Comparison of ENCODE assay signal across 23 mouse cellular contexts in the genomic region with DNA sequence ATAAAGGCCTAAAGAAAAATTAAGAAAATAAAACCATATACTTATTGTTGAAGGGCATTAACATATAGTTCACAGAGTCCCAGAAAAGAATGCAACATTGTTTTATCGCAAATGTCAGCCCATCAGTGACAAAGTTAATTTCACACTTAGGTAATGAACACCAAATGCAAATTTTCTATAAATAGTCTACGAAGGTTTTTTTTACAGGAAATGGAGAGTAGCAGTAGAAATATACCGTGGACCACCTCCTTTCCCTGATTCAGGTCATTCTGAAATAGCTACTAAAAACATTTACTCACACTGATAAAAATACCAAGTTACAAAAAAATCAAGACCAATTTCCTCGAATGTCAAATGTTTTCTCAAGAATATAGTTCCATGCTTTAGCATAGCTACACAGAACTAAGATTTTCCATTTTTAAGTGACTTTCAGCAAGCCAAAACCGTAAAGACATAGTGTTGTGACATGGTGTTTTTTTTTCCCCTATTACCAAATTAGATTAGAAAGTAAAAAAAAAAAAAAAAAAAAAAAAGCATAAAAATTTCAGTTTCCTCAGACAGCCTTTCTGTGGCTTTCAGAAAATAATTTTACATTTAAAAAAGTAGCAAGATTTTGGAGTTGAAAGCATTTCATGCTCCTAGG.
A peak's percentile ranks its signal among the peaks of the same experiment; 100 is the strongest.
DNase-seq lines count a peak whose midpoint lies in the region; ATAC-seq and TF ChIP-seq lines count a peak whose summit lies in the region.
"Had no signal": no experiment of that assay in that cellular context is flagged by ENCODE, and none has a peak within 500 bp of the region (broad histone marks: within the 10 kb centered on the region; RNA-seq: fewer than 3 reads in every experiment).

No protein-coding gene starts in this region.

- H3K79me2 ChIP-seq in CH12.LX (replicated peaks; ENCODE audit: control insufficient read depth, extremely low read depth, insufficient read depth, poor library complexity, severe bottlenecking) = no peaks in the 10 kb centered on the region

- ATAC-seq in forebrain, embryonic 15.5 days (replicated peaks) = no peak
- ATAC-seq in forebrain, embryonic 14.5 days = no peak
- ATAC-seq: CD4-positive, CD25-positive, alpha-beta regulatory T cell, adult 4 months; forebrain, embryonic 16.5 days had no signal

- peak; percentile 75 for TF ChIP-seq EP300 in CH12.LX (IDR thresholded peaks at IDR 0.05; ENCODE audit: low read length)

- no peak for DNase-seq in forebrain, embryonic 14.5 days (ENCODE audit: low spot score)
- peak in 1 of 2 experiments; percentile 0 for DNase-seq in layer of hippocampus, adult 2 months (ENCODE audit: low spot score in 2 of 2)
- no peak for DNase-seq in layer of hippocampus, adult 18-20 months (ENCODE audit: low spot score in 2 of 2)
- peak; percentile 59 for DNase-seq in CH12.LX (ENCODE audit: extremely low read depth)
- DNase-seq in adrenal gland, postnatal 10 days = no peak
- DNase-seq: adrenal gland, adult 2 months; adrenal gland, postnatal 14 days; adrenal gland, postnatal 36 days; B cell, adult 2 months; cerebellum, adult 11-12 months; cerebellum, adult 2 months; cerebellum, adult 9-10 months; cerebellum, postnatal 10 days; cerebellum, postnatal 25 days; embryo, embryonic 11 days had no signal

- dilution Hi-C loops in CH12.LX (cut with MboI; ENCODE audit: extremely low pct_ligation_motif_present, extremely low pct_unique_long_range_greater_than_20kb, low sequenced_read_pairs) = no loop called here

- no peak for TF ChIP-seq CTCF in layer of hippocampus, adult 2 months (conservative IDR thresholded peaks at IDR 0.05)
- TF ChIP-seq CTCF in CH12.LX (conservative IDR thresholded peaks at IDR 0.05 in 1 of 2, IDR thresholded peaks at IDR 0.05 in 1 of 2; ENCODE audit: low read depth in 2 of 2, low read length in 2 of 2) = no peak

- no peak for TF ChIP-seq RAD21 in CH12.LX (IDR thresholded peaks at IDR 0.05; ENCODE audit: low read depth, low read length)

- H3K27ac ChIP-seq in forebrain, embryonic 15.5 days (replicated peaks) = 0 out of 2 replicates have a peak overlapping the region, but pooled peaks have one; percentile 28
- H3K27ac ChIP-seq in forebrain, embryonic 14.5 days (ENCODE audit: low read depth, low read length) = no peak overlapping the region
- peak overlapping the region; percentile 36; the same call in 1 of the 2 replicates for H3K27ac ChIP-seq in layer of hippocampus, adult 2 months
- H3K27ac ChIP-seq in CH12.LX (ENCODE audit: insufficient read depth, low read depth) = 0 out of 2 replicates have a peak overlapping the region, but pooled peaks have one; percentile 62
- H3K27ac ChIP-seq: embryonic facial prominence, embryonic 13.5 days; embryonic facial prominence, embryonic 15.5 days; forebrain, embryonic 10.5 days; forebrain, embryonic 12.5 days had no signal

- peaks cover 25% of the 10 kb centered on the region for H3K4me1 ChIP-seq in forebrain, embryonic 15.5 days
- peaks cover 4% of the 10 kb centered on the region for H3K4me1 ChIP-seq in forebrain, embryonic 14.5 days (ENCODE audit: control insufficient read depth, insufficient read depth, low read length)
- peaks cover 18 to 52% of the 10 kb centered on the region in 2 experiments for H3K4me1 ChIP-seq in CH12.LX (ENCODE audit: control insufficient read depth in 1 of 2, insufficient read depth in 2 of 2)
- H3K4me1 ChIP-seq: embryonic facial prominence, embryonic 13.5 days; embryonic facial prominence, embryonic 15.5 days had no signal

- in situ Hi-C loops in CH12.LX (cut with MboI; ENCODE audit: low pct_ligation_motif_present, low pct_unique_long_range_greater_than_20kb, low sequenced_read_pairs) = no loop called here

- WGBS in forebrain, embryonic 15.5 days = 72% methylated on average over 5 of the region's 5 CpGs
- 75% methylated on average over 5 of the region's 5 CpGs for WGBS in forebrain, embryonic 14.5 days

- no peak overlapping the region for H3K4me2 ChIP-seq in forebrain, embryonic 15.5 days (replicated peaks)
- H3K4me2 ChIP-seq in forebrain, embryonic 14.5 days (ENCODE audit: low read length) = no peak overlapping the region
- H3K4me2 ChIP-seq in CH12.LX (ENCODE audit: insufficient read depth, low read depth, poor library complexity, severe bottlenecking) = no peak overlapping the region
- H3K4me2 ChIP-seq: embryonic facial prominence, embryonic 13.5 days; embryonic facial prominence, embryonic 15.5 days; forebrain, embryonic 12.5 days had no signal

- no peak overlapping the region for H3K9ac ChIP-seq in forebrain, embryonic 15.5 days (replicated peaks)
- H3K9ac ChIP-seq in forebrain, embryonic 14.5 days (ENCODE audit: low read length) = no peak overlapping the region
- H3K9ac ChIP-seq in CH12.LX (ENCODE audit: insufficient read depth, low read depth) = no peak overlapping the region
- H3K9ac ChIP-seq: embryonic facial prominence, embryonic 13.5 days; embryonic facial prominence, embryonic 15.5 days; forebrain, embryonic 12.5 days had no signal

- no peaks in the 10 kb centered on the region for H3K36me3 ChIP-seq in forebrain, embryonic 15.5 days
- H3K36me3 ChIP-seq in forebrain, embryonic 14.5 days (ENCODE audit: control insufficient read depth, insufficient read depth, low read length) = no peaks in the 10 kb centered on the region
- no peaks in the 10 kb centered on the region for H3K36me3 ChIP-seq in CH12.LX (replicated peaks in 1 of 2; ENCODE audit: control insufficient read depth in 1 of 2, insufficient read depth in 1 of 2, low read length in 1 of 2)
- H3K36me3 ChIP-seq: embryonic facial prominence, embryonic 15.5 days; forebrain, embryonic 10.5 days; forebrain, embryonic 12.5 days had no signal

- H3K9me3 ChIP-seq in forebrain, embryonic 15.5 days = no peaks in the 10 kb centered on the region
- no peaks in the 10 kb centered on the region for H3K9me3 ChIP-seq in forebrain, embryonic 14.5 days (replicated peaks; ENCODE audit: control insufficient read depth, low read length)
- no peaks in the 10 kb centered on the region for H3K9me3 ChIP-seq in CH12.LX (replicated peaks; ENCODE audit: low read length)
- H3K9me3 ChIP-seq: embryonic facial prominence, embryonic 13.5 days; embryonic facial prominence, embryonic 15.5 days; forebrain, embryonic 10.5 days; forebrain, embryonic 12.5 days had no signal

- TF ChIP-seq POLR2A in CH12.LX (IDR thresholded peaks at IDR 0.05; ENCODE audit: low read depth, low read length) = no peak

- H3K27me3 ChIP-seq in forebrain, embryonic 15.5 days = no peaks in the 10 kb centered on the region
- no peaks in the 10 kb centered on the region for H3K27me3 ChIP-seq in forebrain, embryonic 14.5 days (replicated peaks; ENCODE audit: control insufficient read depth, insufficient read depth, low read length)
- no peaks in the 10 kb centered on the region for H3K27me3 ChIP-seq in CH12.LX (replicated peaks)
- H3K27me3 ChIP-seq: embryonic facial prominence, embryonic 13.5 days; embryonic facial prominence, embryonic 15.5 days; forebrain, embryonic 12.5 days had no signal

- no peak overlapping the region for H3K4me3 ChIP-seq in forebrain, embryonic 15.5 days
- no peak overlapping the region for H3K4me3 ChIP-seq in forebrain, embryonic 14.5 days (ENCODE audit: low read depth, low read length)
- no peak overlapping the region for H3K4me3 ChIP-seq in layer of hippocampus, adult 2 months
- no peak overlapping the region for H3K4me3 ChIP-seq in CH12.LX (replicated peaks in 1 of 3; ENCODE audit: low read depth in 2 of 3, low read length in 2 of 3, poor library complexity in 1 of 3)
- H3K4me3 ChIP-seq: embryonic facial prominence, embryonic 13.5 days; embryonic facial prominence, embryonic 15.5 days; erythroblast, embryonic 14.5 days; forebrain, embryonic 10.5 days; forebrain, embryonic 12.5 days had no signal

TF ChIP-seq in CH12.LX, 34 proteins besides CTCF, POLR2A, EP300 and RAD21 (continues in another document):
- TF ChIP-seq MXI1 (IDR thresholded peaks at IDR 0.05; ENCODE audit: low read depth, low read length) (no peak), ZC3H11A (IDR thresholded peaks at IDR 0.05; ENCODE audit: low read depth, low read length) (no peak), JUND (conservative IDR thresholded peaks at IDR 0.05; ENCODE audit: low read depth, low read length) (no peak), USF2 (conservative IDR thresholded peaks at IDR 0.05; ENCODE audit: low read depth, low read length) (no peak), UBTF (IDR thresholded peaks at IDR 0.05; ENCODE audit: low read depth, low read length) (no peak), MAX (IDR thresholded peaks at IDR 0.05; ENCODE audit: low read length) (no peak), ETS1 (conservative IDR thresholded peaks at IDR 0.05; ENCODE audit: low read depth, low read length) (no peak; the same call in 1 of the 2 replicates), SMC3 (IDR thresholded peaks at IDR 0.05; ENCODE audit: low read depth, low read length) (no peak), NELFE (IDR thresholded peaks at IDR 0.05; ENCODE audit: low read depth, low read length) (no peak), HCFC1 (IDR thresholded peaks at IDR 0.05; ENCODE audit: low read depth, low read length) (no peak), POLR2AphosphoS2 (IDR thresholded peaks at IDR 0.05; ENCODE audit: low read depth, low read length) (no peak), PAX5 (IDR thresholded peaks at IDR 0.05; ENCODE audit: low read length) (no peak), ZMIZ1 (IDR thresholded peaks at IDR 0.05; ENCODE audit: low read depth, low read length) (no peak), CHD1 (IDR thresholded peaks at IDR 0.05; ENCODE audit: low read depth, low read length) (no peak), ELF1 (IDR thresholded peaks at IDR 0.05; ENCODE audit: low read depth, low read length) (peak; percentile 16; the same call in 1 of the 2 replicates), TCF12 (IDR thresholded peaks at IDR 0.05; ENCODE audit: low read depth, low read length) (no peak), RCOR1 (conservative IDR thresholded peaks at IDR 0.05; ENCODE audit: low read depth, low read length) (no peak), GABPA (IDR thresholded peaks at IDR 0.05; ENCODE audit: insufficient replicate concordance, low read depth, low read length) (no peak), MEF2A (IDR thresholded peaks at IDR 0.05; ENCODE audit: borderline replicate concordance, low read depth, low read length) (peak; percentile 97), TBP (conservative IDR thresholded peaks at IDR 0.05; ENCODE audit: low read depth, low read length) (no peak), KAT2A (IDR thresholded peaks at IDR 0.05; ENCODE audit: insufficient replicate concordance, low read length) (no peak), MAZ (IDR thresholded peaks at IDR 0.05; ENCODE audit: low read depth, low read length) (no peak), JUN (IDR thresholded peaks at IDR 0.05; ENCODE audit: insufficient read depth, low read depth, low read length) (peak; percentile 40; the same call in 1 of the 2 replicates), E2F4 (IDR thresholded peaks at IDR 0.05; ENCODE audit: insufficient replicate concordance, low read depth, low read length) (no peak), ZKSCAN1 (IDR thresholded peaks at IDR 0.05; ENCODE audit: borderline replicate concordance, low read depth, low read length) (no peak), CHD2 (IDR thresholded peaks at IDR 0.05; ENCODE audit: low read length) (no peak)
